Mouse (Mus musculus): ENCODE data around the gene Uqcrc1. TPM values are rescaled to one million over a fixed set of nuclear protein-coding genes. Genes with fewer than 3 reads are reported as not detected.

The Uqcrc1 gene
- total RNA-seq, 2 experiments from 2014 or later: 1,091 to 1,107 TPM

GRCm38 (mm10) chr9:108985710-108986109 lies 49.3 kb downstream of the Uqcrc1 start, which contains the start of gene Ucn2:
TSS of gene Ucn2 (plus strand) at chr9:108986010.
- DNase-seq: no peak

- DNase-seq: peak; percentile 77
Measured at GRCm38 (mm10) chr9:108987704-108988350, 51.4 kb downstream of the Uqcrc1 start.

- no peak for DNase-seq
Measured at GRCm38 (mm10) chr9:108989802-108990461, 53.5 kb downstream of the Uqcrc1 start.

GRCm38 (mm10) chr9:108990462-108990820 lies 54.0 kb downstream of the Uqcrc1 start:
- DNase-seq: no peak

- peak; percentile 96 for DNase-seq
Measured at GRCm38 (mm10) chr9:108991428-108992084, 55.1 kb downstream of the Uqcrc1 start, which contains the start of gene Pfkfb4. TSS of gene Pfkfb4 (plus strand) at chr9:108991778.

- no peak for DNase-seq
Measured at GRCm38 (mm10) chr9:108992085-108992469, 55.6 kb downstream of the Uqcrc1 start.

- DNase-seq: no peak
Measured at GRCm38 (mm10) chr9:108992620-108993361, 56.4 kb downstream of the Uqcrc1 start.

- no peak for DNase-seq
Measured at GRCm38 (mm10) chr9:108996411-108996810, 60.0 kb downstream of the Uqcrc1 start.

GRCm38 (mm10) chr9:108998287-108999166 lies 62.1 kb downstream of the Uqcrc1 start:
- DNase-seq: no peak

GRCm38 (mm10) chr9:108999167-108999526 lies 62.7 kb downstream of the Uqcrc1 start:
- no peak for DNase-seq

Small RNA genes within 50 kb of the gene (microRNA-seq; reads per million reads assigned to microRNA genes)
- 0 reads per million in 2 experiments for gene Mir711 (ENCODE audit: borderline replicate concordance in 2 of 2)

Other genes with a start within 250 kb of the Uqcrc1 start
- 100 to 1,000 TPM; 122 to 134 TPM for gene Prkar2a, start 247.3 kb upstream of the Uqcrc1 start, total RNA-seq (2021)
- 10 to 100 TPM; 14.6 to 17.8 TPM for gene Ip6k2, start 152.8 kb upstream of the Uqcrc1 start, total RNA-seq (2021)
- 1 to 10 TPM; 3.8 TPM for gene Nckipsd, start 128.3 kb upstream of the Uqcrc1 start, total RNA-seq (2021)
- gene Celsr3, start 110.3 kb upstream of the Uqcrc1 start, total RNA-seq (2021): under 1 TPM in 1 of 2 experiments, not detected in 1; 0.03 TPM
- 10 to 100 TPM; 12.0 to 16.7 TPM for gene Slc26a6, start 83.3 kb upstream of the Uqcrc1 start, total RNA-seq (2021)
- gene Tmem89, start 22.0 kb upstream of the Uqcrc1 start, total RNA-seq (2021): not detected
- gene Col7a1, start 17.0 kb downstream of the Uqcrc1 start, total RNA-seq (2021): 1 to 10 TPM; 1.6 to 3.5 TPM
- under 1 TPM; 0.23 to 0.24 TPM for gene Ucn2, start 49.4 kb downstream of the Uqcrc1 start, total RNA-seq (2021)
- gene Pfkfb4, start 55.1 kb downstream of the Uqcrc1 start, total RNA-seq (2021): 10 to 100 TPM; 20.4 to 32.4 TPM
- 10 to 100 TPM; 12.9 to 21.6 TPM for gene Shisa5, start 101.9 kb downstream of the Uqcrc1 start, total RNA-seq (2021)
- gene Trex1, start 123.1 kb downstream of the Uqcrc1 start, total RNA-seq (2021): 10 to 100 TPM in 1 of 2 experiments, 1 to 10 TPM in 1; 9.7 to 10.5 TPM
- 1 to 10 TPM; 7.9 to 8.4 TPM for gene Atrip, start 137.5 kb downstream of the Uqcrc1 start, total RNA-seq (2021)
- 1 to 10 TPM; 6.9 to 7.5 TPM for gene Ccdc51, start 145.9 kb downstream of the Uqcrc1 start, total RNA-seq (2021)
- gene Tma7, start 146.0 kb downstream of the Uqcrc1 start, total RNA-seq (2021): 100 to 1,000 TPM; 238 to 253 TPM
- 1 to 10 TPM; 1.0 to 1.7 TPM for gene Plxnb1, start 158.8 kb downstream of the Uqcrc1 start, total RNA-seq (2021)
- gene Fbxw21, start 225.4 kb downstream of the Uqcrc1 start, total RNA-seq (2021): not detected